Mouse (Mus musculus) adipose tissue, adult 10 weeks (tissue): Measurements from ENCODE around the gene Agpat4. TPM values are rescaled to one million over a fixed set of nuclear protein-coding genes. Genes with fewer than 3 reads are reported as not detected.

Experiments used
- polyA plus RNA-seq: library from polyadenylated mRNA; stranded (reverse); fragments of 350-450 nt; fragmentation: Illumina TruSeq; extraction: RNeasy Lipid Tissue Mini Kit (QIAGEN cat#74804); gene quantifications from one replicate; pipeline ENCODE4 v1.2.3, GENCODE M21; 2014; ENCODE audit warnings: low read depth, low replicate concordance

The Agpat4 gene
- 6.8 TPM for polyA plus RNA-seq

GRCm38 (mm10) chr17:12118561-12118925, at the start of gene Agpat4:
Agpat4 (plus strand) TSS chr17:12118704.

Other genes with a start within 250 kb of the Agpat4 start
- gene Map3k4, start 200.1 kb downstream of the Agpat4 start, polyA plus RNA-seq = 15.3 TPM